8 mouse cellular contexts compared by ENCODE assay signal in genomic region chr1:39941237-39942179, GRCm38 (mm10). TPM values are rescaled to one million over a fixed set of nuclear protein-coding genes. Genes with fewer than 3 reads are reported as not detected.
DNase-seq lines count a peak whose midpoint lies in the region; ATAC-seq and TF ChIP-seq lines count a peak whose summit lies in the region.

No protein-coding gene starts in this region.

- no peaks in the 10 kb centered on the region for H3K36me3 ChIP-seq in heart, postnatal 0 days (replicated peaks; ENCODE audit: control insufficient read depth, insufficient read depth, low read length)
- no peaks in the 10 kb centered on the region for H3K36me3 ChIP-seq in intestine, embryonic 16.5 days (ENCODE audit: control insufficient read depth, insufficient read depth, low read length)

- H3K9me3 ChIP-seq in heart, postnatal 0 days (replicated peaks; ENCODE audit: control insufficient read depth, low read length) = no peaks in the 10 kb centered on the region
- H3K9me3 ChIP-seq in intestine, embryonic 16.5 days (ENCODE audit: control insufficient read depth, low read length) = no peaks in the 10 kb centered on the region

- DNase-seq in heart, postnatal 0 days (ENCODE audit: low spot score) = peak; percentile 9
- DNase-seq in heart, postnatal 36 days = no peak
- peak; percentile 65 to 81 for DNase-seq in cerebellum, adult 18-20 months
- no peak for DNase-seq in embryo, embryonic 10 days (ENCODE audit: low spot score)
- DNase-seq in ovary, adult 18-20 months (ENCODE audit: low spot score) = no peak
- DNase-seq in spleen, adult 18-20 months = no peak

- intact Hi-C loops in heart, postnatal 36 days (cut with DNase I) = no loop called here

- H3K27ac ChIP-seq in heart, postnatal 0 days (ENCODE audit: low read depth) = no peak overlapping the region; the same call in 1 of the 2 replicates
- H3K27ac ChIP-seq in intestine, embryonic 16.5 days (ENCODE audit: low read length) = peak overlapping the region; percentile 14; the same call in 1 of the 2 replicates

- no peak for ATAC-seq in heart, postnatal 0 days (ENCODE audit: insufficient read depth, low read depth)
- peak; percentile 59 for ATAC-seq in CD4-positive, CD25-positive, alpha-beta regulatory T cell, adult 4 months
- ATAC-seq in intestine, embryonic 16.5 days = peak; percentile 47

- no peak overlapping the region for H3K9ac ChIP-seq in heart, postnatal 0 days (replicated peaks; ENCODE audit: low read depth, low read length)
- H3K9ac ChIP-seq in intestine, embryonic 16.5 days (ENCODE audit: low read depth, low read length) = no peak overlapping the region

- 52% methylated on average over 10 of the region's 10 CpGs for WGBS in heart, postnatal 0 days
- WGBS in intestine, embryonic 16.5 days = 54% methylated on average over 10 of the region's 10 CpGs

- H3K4me1 ChIP-seq in heart, postnatal 0 days (ENCODE audit: control insufficient read depth, insufficient read depth) = peaks cover 81% of the 10 kb centered on the region
- H3K4me1 ChIP-seq in intestine, embryonic 16.5 days (ENCODE audit: control insufficient read depth, insufficient read depth, low read length) = peaks cover 75% of the 10 kb centered on the region

- TF ChIP-seq CTCF in heart, postnatal 0 days (IDR thresholded peaks at IDR 0.05; ENCODE audit: low read depth) = no peak

- no peak overlapping the region for H3K4me2 ChIP-seq in heart, postnatal 0 days (ENCODE audit: low read depth, low read length)
- H3K4me2 ChIP-seq in intestine, embryonic 16.5 days (ENCODE audit: low read depth, low read length) = no peak overlapping the region

- TF ChIP-seq EP300 in heart, postnatal 0 days (IDR thresholded peaks at IDR 0.05; ENCODE audit: low read depth) = no peak

- no peaks in the 10 kb centered on the region for H3K27me3 ChIP-seq in heart, postnatal 0 days (ENCODE audit: control insufficient read depth, insufficient read depth, low read length)
- H3K27me3 ChIP-seq in intestine, embryonic 16.5 days (replicated peaks; ENCODE audit: control insufficient read depth, insufficient read depth, low read length) = no peaks in the 10 kb centered on the region

- H3K4me3 ChIP-seq in heart, postnatal 0 days (ENCODE audit: low read depth, low read length) = no peak overlapping the region
- no peak overlapping the region for H3K4me3 ChIP-seq in intestine, embryonic 16.5 days (ENCODE audit: low read length)

RNA-seq across cellular contexts. Expression of gene Map4k4, which starts 40.8 kb away (rescaled TPM):
- 106 and 129 TPM in 2 replicates for total RNA-seq in heart, postnatal 0 days (2014; rRNA removed; ENCODE audit: low replicate concordance)
- 17.0 and 17.4 TPM in 2 replicates for polyA plus RNA-seq in heart, postnatal 0 days (2015; fragmentation: Nextera tagmentation; extraction: Ambion mirVana)
- 100 to 1,000 TPM; 158 to 163 TPM for total RNA-seq in heart, postnatal 36 days (2021)
- 10 to 100 TPM; 29.5 to 30.3 TPM for polyA plus RNA-seq in CD4-positive, CD25-positive, alpha-beta regulatory T cell, adult 4 months (2017; shearing (Covaris generic))
- 10.1 TPM in 2 replicates for polyA plus RNA-seq in intestine, embryonic 16.5 days (2015; fragmentation: Nextera tagmentation; extraction: Ambion mirVana)

Comparison
In these comparisons a context has a peak if more than half of its experiments do, and no peak if none do; other contexts are left out.
1. DNase-seq: peak in heart, postnatal 0 days (single experiment) and cerebellum, adult 18-20 months (2 of 2); none in heart, postnatal 36 days (0 of 2), embryo, embryonic 10 days (single experiment), ovary, adult 18-20 months (single experiment) and spleen, adult 18-20 months (0 of 2).